Mouse (Mus musculus): ENCODE data around the gene Sar1b.
A peak's percentile ranks its signal among the peaks of the same experiment; 100 is the strongest.

Sar1b gene

DNA sequence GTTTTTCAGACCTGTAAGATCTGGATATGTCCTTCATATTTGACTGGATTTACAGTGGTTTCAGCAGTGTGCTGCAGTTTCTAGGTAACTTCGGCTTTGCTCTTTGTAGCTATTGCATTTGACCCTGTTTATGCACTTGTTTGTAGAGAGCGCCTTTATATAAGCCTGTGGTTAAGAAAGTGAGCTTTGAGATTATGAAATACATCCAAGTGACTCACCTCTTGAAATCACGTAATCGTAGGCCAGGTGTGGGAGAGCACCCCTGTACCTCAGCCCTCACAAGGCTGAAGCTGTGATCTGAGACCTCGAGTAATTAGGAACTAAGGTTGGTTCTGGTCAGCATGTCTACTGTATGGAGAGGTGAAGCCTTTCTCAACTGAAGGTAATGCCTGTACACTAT, 14.0 kb downstream of the Sar1b start:
- DNase-seq (ENCODE audit: low read depth, low spot score), result no peak

- no peak for DNase-seq (ENCODE audit: low read depth, low spot score)
Observed at GRCm38 (mm10) chr11:51780773-51781267, 17.3 kb downstream of the Sar1b start.

DNA sequence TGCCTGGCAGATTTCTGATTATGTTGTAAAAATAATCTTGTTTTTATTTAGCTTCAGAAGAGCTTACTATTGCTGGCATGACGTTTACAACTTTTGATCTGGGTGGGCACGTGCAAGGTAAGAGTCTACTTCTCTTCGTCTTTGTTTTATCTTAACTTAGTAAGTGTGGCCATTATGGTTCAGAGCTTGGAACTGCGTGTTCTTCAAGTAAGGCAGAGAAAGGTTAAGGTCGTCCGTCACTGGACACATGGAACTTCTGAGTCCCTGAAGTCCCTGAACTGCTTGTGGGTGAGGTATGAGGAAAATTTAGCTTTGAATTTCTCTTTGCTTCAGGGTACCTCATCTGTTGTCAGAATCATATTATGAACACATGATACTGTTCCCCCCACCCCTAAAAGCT, 19.2 kb downstream of the Sar1b start:
- DNase-seq (ENCODE audit: low read depth, low spot score), result no peak

GRCm38 (mm10) chr11:51785926-51786325, 22.4 kb downstream of the Sar1b start:
- DNase-seq (ENCODE audit: low read depth, low spot score), result peak; percentile 72

GRCm38 (mm10) chr11:51789735-51790134, 26.2 kb downstream of the Sar1b start:
- peak; percentile 41 for DNase-seq (ENCODE audit: low read depth, low spot score)

DNA sequence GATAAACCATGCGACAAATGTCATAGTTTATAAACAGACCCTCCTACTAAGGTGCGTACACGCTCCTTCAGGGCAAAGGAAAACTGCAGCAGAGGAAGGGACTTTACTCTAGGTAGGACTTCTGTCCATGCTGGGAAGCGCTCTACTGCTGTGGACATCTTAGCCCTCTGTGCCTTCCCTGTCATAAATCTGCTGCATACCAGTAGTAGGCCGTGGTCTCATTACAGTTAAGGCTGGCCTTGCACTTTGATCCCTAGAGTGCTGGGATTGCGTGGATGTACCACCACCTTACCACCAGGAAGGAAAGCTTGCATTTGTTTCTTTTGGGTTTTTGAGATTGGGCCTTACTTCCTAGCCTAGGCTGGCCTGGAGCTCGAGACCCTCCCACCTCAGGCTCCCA, 27.2 kb downstream of the Sar1b start:
- no peak for DNase-seq (ENCODE audit: low read depth, low spot score)

DNA sequence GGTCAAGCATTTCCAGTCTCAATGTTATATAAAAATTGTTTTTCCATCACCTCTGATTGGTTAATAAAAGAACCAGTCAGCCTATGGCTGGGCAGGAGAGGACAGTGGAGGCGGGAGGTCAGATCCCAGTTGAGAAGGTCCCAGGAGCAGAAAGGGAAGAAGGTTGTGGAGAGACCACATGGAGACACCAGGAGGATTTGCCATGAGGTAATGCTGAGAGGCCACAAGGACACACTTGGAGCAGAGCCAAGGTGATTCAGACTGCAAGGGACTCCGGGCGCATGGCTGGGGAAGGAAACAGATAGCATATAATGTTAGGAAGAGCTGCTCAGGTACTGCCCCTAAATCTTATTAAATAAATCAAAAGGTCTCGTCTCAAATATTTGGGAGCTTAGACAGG, 32.8 kb downstream of the Sar1b start:
- no peak for DNase-seq (ENCODE audit: low read depth, low spot score)

DNA sequence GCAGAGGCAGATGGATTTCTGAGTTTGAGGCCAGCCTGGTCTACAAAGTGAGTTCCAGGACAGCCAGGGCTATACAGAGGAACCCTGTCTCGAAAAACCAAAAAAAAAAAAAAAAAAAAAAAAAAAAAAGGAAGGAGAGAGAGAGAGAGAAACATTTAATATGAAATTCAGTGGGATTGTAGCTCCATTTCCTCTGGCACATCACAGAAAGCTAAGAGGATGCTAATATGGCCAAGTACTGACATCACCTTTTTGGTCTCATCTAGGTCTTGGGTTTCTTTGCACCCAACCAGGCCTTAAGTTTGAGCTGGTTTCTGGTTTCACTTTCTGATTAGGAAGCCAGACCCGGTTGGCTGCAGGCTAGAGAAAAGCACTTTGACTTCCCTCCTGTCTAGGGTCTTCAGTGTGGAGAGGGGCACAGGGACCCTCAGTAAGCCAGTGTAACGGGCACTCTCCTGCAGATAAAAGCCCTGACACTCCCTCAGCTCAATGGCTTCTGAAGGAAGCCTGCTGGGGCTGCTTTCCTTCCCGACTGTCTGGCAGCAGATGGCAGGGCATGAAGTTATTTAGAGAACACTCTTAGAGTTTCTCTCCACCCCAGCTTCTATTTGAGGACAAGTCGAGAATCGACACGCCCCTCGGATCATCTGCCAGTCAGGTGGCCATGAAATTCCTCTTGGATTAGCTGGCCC, 37.3 kb downstream of the Sar1b start:
- DNase-seq (ENCODE audit: low read depth, low spot score), result peak; percentile 72

DNA sequence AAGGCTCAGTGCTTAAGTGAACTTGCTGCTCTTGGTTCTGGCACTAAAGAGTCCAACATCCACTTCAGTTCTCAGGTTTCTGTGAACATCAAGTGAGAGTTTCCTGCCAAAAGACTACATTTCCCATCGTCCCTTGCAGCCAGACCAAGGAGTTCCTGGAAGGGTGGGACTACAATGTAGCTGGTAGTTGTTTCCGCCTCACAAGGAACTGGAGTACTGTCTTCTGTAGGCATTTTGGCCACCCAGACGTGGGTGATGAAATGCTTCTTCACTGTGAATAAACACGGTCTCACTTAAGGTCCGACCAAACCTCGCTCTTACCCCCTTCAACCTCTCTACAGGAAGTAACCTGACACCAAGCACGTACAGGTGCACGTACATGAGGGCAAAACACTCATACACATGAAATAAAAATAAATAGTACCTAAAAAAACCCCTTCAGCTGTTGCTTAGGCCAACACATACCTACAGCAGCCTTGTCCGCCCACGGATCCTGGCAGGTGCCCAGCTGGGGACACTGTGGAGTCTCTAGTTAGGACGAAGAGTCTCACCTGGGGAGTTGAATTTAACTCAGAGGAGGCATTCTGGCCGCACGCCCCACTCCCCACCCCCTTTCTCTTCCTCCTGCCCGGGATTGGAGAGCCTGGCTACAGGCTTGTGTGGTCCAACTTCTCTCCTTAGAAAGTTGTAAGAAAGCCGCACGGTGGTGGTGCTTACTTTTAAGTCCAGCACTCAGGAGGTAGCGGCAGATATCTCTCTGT, 41.9 kb downstream of the Sar1b start:
- peak; percentile 91 for DNase-seq (ENCODE audit: low read depth, low spot score)

DNA sequence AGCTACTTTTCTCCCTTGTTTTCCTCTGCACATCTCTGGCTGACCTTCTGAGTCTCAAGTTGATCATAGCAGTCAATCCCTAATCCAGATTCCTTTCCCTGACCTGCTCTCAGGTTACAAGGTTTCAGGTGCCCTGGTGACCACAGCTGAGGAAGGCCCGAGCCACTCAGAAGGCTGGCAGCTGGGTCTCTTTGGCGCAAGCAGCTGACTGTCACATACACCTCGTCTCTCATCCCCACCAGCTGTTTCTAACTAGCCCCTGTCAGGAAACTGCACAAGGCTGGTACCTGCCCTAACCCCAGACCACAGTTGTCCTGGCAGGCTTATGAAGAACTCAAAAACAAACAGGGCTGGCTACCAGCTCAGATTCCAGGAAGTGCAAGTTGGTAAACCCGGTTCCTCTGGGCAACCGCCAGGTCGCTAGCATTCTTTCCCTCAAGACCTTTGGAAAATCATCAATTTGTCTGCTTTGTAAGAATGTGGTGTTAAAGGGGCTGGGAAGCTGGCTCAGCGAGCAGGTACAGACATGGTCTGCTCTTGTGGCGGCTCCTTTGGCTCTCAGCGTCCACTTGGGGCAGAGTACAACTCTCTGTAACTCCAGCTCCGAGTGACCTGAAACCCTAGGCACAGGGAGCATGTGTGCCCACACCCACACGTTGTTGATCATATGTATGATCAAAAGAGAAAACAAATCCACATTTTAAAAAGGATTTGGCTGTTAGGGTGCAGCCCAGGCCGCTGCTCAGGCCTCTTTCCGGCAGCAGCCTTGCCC, 43.8 kb downstream of the Sar1b start:
- no peak for DNase-seq (ENCODE audit: low read depth, low spot score)

- peak; percentile 76 for DNase-seq (ENCODE audit: low read depth, low spot score)
Observed at GRCm38 (mm10) chr11:51809632-51810224, 46.2 kb downstream of the Sar1b start.

- DNase-seq (ENCODE audit: low read depth, low spot score), result peak; percentile 52
Observed at GRCm38 (mm10) chr11:51811230-51811629, 47.7 kb downstream of the Sar1b start.

GRCm38 (mm10) chr11:51812022-51812546, 48.6 kb downstream of the Sar1b start:
- no peak for DNase-seq (ENCODE audit: low read depth, low spot score)

- peak; percentile 93 for DNase-seq (ENCODE audit: low read depth, low spot score)
Observed at GRCm38 (mm10) chr11:51817756-51818155, 54.3 kb downstream of the Sar1b start.

DNA sequence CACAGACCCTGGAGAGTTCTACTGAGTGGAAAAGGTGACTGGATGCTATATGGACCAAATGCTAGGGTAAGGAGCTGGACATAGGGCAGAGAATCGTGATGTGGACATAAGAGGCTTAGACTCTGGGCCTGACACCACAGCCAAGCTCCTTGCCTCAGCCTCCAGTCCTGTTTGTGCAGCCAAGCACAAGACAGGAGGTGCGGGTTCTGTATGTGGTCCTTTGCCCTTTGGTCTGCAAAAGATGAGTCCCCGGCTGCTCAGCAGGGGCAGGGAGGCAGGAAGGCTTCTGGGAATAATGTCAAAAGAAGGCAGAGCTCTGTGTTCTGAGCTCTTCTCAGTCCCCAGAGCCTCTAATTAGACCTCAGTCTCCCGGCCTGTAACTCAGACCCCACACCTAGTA, 55.4 kb downstream of the Sar1b start:
- DNase-seq (ENCODE audit: low read depth, low spot score), result no peak

GRCm38 (mm10) chr11:51819964-51820363, 56.5 kb downstream of the Sar1b start:
- peak; percentile 76 for DNase-seq (ENCODE audit: low read depth, low spot score)

GRCm38 (mm10) chr11:51820861-51821260, 57.4 kb downstream of the Sar1b start:
- peak; percentile 74 for DNase-seq (ENCODE audit: low read depth, low spot score)

DNA sequence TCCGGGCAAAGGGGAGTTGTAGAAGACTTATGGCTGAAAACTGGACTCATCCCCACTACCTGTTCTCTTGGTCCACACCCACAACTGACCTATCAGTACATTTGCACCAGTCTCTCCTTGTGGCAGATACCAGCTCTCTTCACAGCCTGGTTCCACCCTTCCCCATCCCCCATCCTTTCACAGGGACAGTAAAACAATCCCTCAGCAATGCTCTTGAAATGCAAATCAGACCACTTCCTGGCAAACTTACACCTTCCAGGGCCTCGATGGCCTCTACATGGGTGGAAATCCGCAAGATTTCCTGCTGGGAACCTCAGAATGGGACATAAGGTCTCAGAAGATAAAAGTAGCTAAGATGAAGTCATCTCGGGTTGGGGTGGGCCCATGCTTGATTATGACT, 59.2 kb downstream of the Sar1b start:
- DNase-seq (ENCODE audit: low read depth, low spot score), result no peak

DNA sequence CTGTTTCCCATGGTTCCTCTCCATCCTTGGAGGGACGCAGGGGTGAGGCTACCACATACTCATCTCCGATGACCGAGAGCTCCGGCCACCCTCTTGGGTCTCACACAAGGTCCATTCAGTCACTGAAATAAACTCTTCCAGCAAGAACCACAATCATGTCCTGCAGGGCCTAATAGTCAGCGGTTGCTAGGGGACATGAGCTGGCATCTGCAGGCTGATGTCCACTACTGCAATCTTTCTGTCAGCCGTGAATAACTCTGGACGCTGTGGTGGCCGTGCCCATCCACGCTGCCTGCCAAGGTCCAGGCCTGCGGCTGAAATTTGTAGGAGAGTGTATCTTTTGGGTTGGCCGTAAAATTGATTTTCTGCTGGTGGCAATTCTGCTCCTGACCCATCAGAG, 59.8 kb downstream of the Sar1b start:
- DNase-seq (ENCODE audit: low read depth, low spot score), result no peak

GRCm38 (mm10) chr11:51823963-51824753, 60.7 kb downstream of the Sar1b start:
- DNase-seq (ENCODE audit: low read depth, low spot score), result no peak

Data from A20 (cell line).